Mouse (Mus musculus): ENCODE measurements around the gene Gm20814. TPM values are rescaled to one million over a fixed set of nuclear protein-coding genes. Genes with fewer than 3 reads are reported as not detected.
"Not testable (repeated sequence)": the region's sequence is repeated elsewhere in the genome, so short reads cannot be mapped to it uniquely, and the experiment has no call there.

Gm20814 gene
- total RNA-seq (2021) = not detected
- long read RNA-seq = 0 reads

- not testable (repeated sequence) for DNase-seq (ENCODE audit: low spot score in 2 of 2)
Observed at GRCm38 (mm10) chrY:75195556-75195955, at the start of gene Gm20814. Gene Gm20814 (plus strand): TSS chrY:75195856.
